Mouse (Mus musculus) embryonic fibroblast, embryonic 13.5 days (primary cell): ENCODE measurements around the gene Ugt1a5.

Experiments
- CTCF ChIP-seq: IDR thresholded peaks from 2 replicates; pipeline ENCODE4 v1.5.1; 2011; ENCODE audit warnings: mild to moderate bottlenecking, control low read depth, low read length, moderate library complexity, borderline replicate concordance; ENCODE audit not compliant: insufficient read depth
- POLR2A ChIP-seq: IDR thresholded peaks from 2 replicates; pipeline ENCODE4 v1.6.1; 2011; ENCODE audit warnings: low read depth, mild to moderate bottlenecking, control low read depth, low read length, moderate library complexity

- TF ChIP-seq CTCF = no peak
- TF ChIP-seq POLR2A = no peak
Measured at GRCm38 (mm10) chr1:88235046-88235893, 69.5 kb downstream of the Ugt1a5 start.
